ENCODE assay signal across 8 mouse cellular contexts in the genomic region with DNA sequence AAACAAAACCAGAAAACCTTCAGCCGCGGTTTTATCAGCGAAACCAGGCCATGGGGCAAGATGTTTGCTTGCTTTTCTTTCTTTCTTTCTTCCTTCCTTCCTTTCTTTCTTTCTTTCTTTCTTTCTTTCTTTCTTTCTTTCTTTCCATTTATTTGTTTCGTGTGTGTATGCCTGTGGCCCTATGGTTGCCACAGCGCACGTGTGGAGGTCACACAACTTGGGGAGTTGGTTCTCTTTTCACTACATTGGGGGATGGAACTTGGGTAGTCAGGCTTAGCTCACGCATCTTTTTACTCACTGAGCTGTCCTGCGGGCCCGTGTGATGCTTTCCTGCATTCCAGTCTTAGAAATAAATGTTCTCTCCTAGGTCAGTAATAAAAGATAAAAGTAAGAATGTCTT. TPM values are rescaled to one million over a fixed set of nuclear protein-coding genes. Genes with fewer than 3 reads are reported as not detected.
DNase-seq lines count a peak whose midpoint lies in the region; ATAC-seq and TF ChIP-seq lines count a peak whose summit lies in the region.

No protein-coding gene starts in this region.

- peaks cover 7% of the 10 kb centered on the region; the same call in 1 of the 2 replicates for H3K36me3 ChIP-seq in lung, embryonic 16.5 days (ENCODE audit: control insufficient read depth, insufficient read depth, low read length)
- peaks cover 20% of the 10 kb centered on the region for H3K36me3 ChIP-seq in embryonic facial prominence, embryonic 15.5 days
- H3K36me3 ChIP-seq in limb, embryonic 10.5 days = peaks cover 30% of the 10 kb centered on the region

- peak overlapping the region; percentile 80 for H3K9ac ChIP-seq in lung, embryonic 16.5 days (ENCODE audit: low read length)
- peak overlapping the region; percentile 64 for H3K9ac ChIP-seq in embryonic facial prominence, embryonic 15.5 days

- no peak for TF ChIP-seq POLR2A in olfactory bulb, adult 2 months (IDR thresholded peaks at IDR 0.05; ENCODE audit: insufficient read depth, low read depth, low read length)

- no peak for TF ChIP-seq CTCF in olfactory bulb, adult 2 months (IDR thresholded peaks at IDR 0.05; ENCODE audit: insufficient read depth, low read depth, low read length)

- no peaks in the 10 kb centered on the region for H3K9me3 ChIP-seq in lung, embryonic 16.5 days (ENCODE audit: control insufficient read depth, low read length)
- H3K9me3 ChIP-seq in embryonic facial prominence, embryonic 15.5 days (replicated peaks) = no peaks in the 10 kb centered on the region
- no peaks in the 10 kb centered on the region for H3K9me3 ChIP-seq in limb, embryonic 10.5 days (replicated peaks)

- H3K27me3 ChIP-seq in lung, embryonic 16.5 days (ENCODE audit: control insufficient read depth, insufficient read depth, low read depth, low read length) = no peaks in the 10 kb centered on the region
- H3K27me3 ChIP-seq in embryonic facial prominence, embryonic 15.5 days = no peaks in the 10 kb centered on the region
- H3K27me3 ChIP-seq in limb, embryonic 10.5 days (ENCODE audit: low read depth, poor library complexity, severe bottlenecking) = no peaks in the 10 kb centered on the region

- peaks cover 15% of the 10 kb centered on the region for H3K4me1 ChIP-seq in lung, embryonic 16.5 days (replicated peaks; ENCODE audit: control insufficient read depth, insufficient read depth, low read length)
- H3K4me1 ChIP-seq in embryonic facial prominence, embryonic 15.5 days = peaks cover 41% of the 10 kb centered on the region
- peaks cover 42% of the 10 kb centered on the region for H3K4me1 ChIP-seq in limb, embryonic 10.5 days
- H3K4me1 ChIP-seq in olfactory bulb, adult 2 months (ENCODE audit: control insufficient read depth, insufficient read depth, low read length) = peaks cover 39% of the 10 kb centered on the region

- peak overlapping the region; percentile 78 for H3K4me3 ChIP-seq in lung, embryonic 16.5 days (ENCODE audit: low read length)
- peak overlapping the region; percentile 87 for H3K4me3 ChIP-seq in embryonic facial prominence, embryonic 15.5 days (replicated peaks)
- peak overlapping the region; percentile 93 for H3K4me3 ChIP-seq in limb, embryonic 10.5 days
- peak overlapping the region; percentile 99 for H3K4me3 ChIP-seq in olfactory bulb, adult 2 months (ENCODE audit: insufficient read depth, low read depth, low read length)

- no peak for ATAC-seq in lung, embryonic 16.5 days (ENCODE audit: low read depth)
- ATAC-seq in embryonic facial prominence, embryonic 15.5 days (ENCODE audit: insufficient number of reproducible peaks, low FRiP score, low TSS enrichment, low read depth) = no peak

- intact Hi-C loops in left cerebral cortex, postnatal 14 days (cut with DNase I) = no loop called here

- no peak for DNase-seq in lung, postnatal 4 days
- no peak for DNase-seq in limb, embryonic 10.5 days (ENCODE audit: low spot score)
- no peak for DNase-seq in adrenal gland, adult (ENCODE audit: inconsistent age in 2 of 2, low spot score in 1 of 2)
- no peak for DNase-seq in left cerebral cortex, postnatal 14 days (ENCODE audit: low spot score in 2 of 2)
- no peak for DNase-seq in layer of hippocampus, postnatal 36 days

- 19% methylated on average over 9 of the region's 9 CpGs for WGBS in lung, embryonic 16.5 days
- WGBS in embryonic facial prominence, embryonic 15.5 days = 7% methylated on average over 9 of the region's 9 CpGs
- WGBS in limb, embryonic 10.5 days = 12% methylated on average over 9 of the region's 9 CpGs
- WGBS in olfactory bulb, adult 2 months = 21% methylated on average over 9 of the region's 9 CpGs

- peak overlapping the region; percentile 96 for H3K4me2 ChIP-seq in lung, embryonic 16.5 days (ENCODE audit: low read depth, low read length)
- peak overlapping the region; percentile 89 for H3K4me2 ChIP-seq in embryonic facial prominence, embryonic 15.5 days (replicated peaks)

- no peak overlapping the region for H3K27ac ChIP-seq in lung, embryonic 16.5 days (ENCODE audit: low read length)
- peak overlapping the region; percentile 77; the same call in 1 of the 2 replicates for H3K27ac ChIP-seq in embryonic facial prominence, embryonic 15.5 days (replicated peaks)
- peak overlapping the region; percentile 95 for H3K27ac ChIP-seq in limb, embryonic 10.5 days
- peak overlapping the region; percentile 76 for H3K27ac ChIP-seq in olfactory bulb, adult 2 months (ENCODE audit: insufficient read depth, low read depth, low read length)

RNA-seq across cellular contexts. Expression of a gene that starts 0.7 kb away (rescaled TPM):
- 33.7 and 37.0 TPM in 2 replicates for polyA plus RNA-seq in lung, embryonic 16.5 days (2015; fragmentation: Nextera tagmentation; extraction: Ambion mirVana)
- polyA plus RNA-seq in embryonic facial prominence, embryonic 15.5 days (2015; fragmentation: Nextera tagmentation; extraction: Ambion mirVana) = 54.3 and 56.3 TPM in 2 replicates
- 43.3 and 57.6 TPM in 2 replicates for polyA plus RNA-seq in limb, embryonic 10.5 days (2016; fragmentation: Nextera tagmentation; extraction: Ambion mirVana)
- 125 and 417 TPM in 2 replicates for polyA plus RNA-seq in olfactory bulb, adult 2 months (2012; ENCODE audit: insufficient read depth, insufficient read length, low replicate concordance, missing spikeins)
- total RNA-seq in left cerebral cortex, postnatal 14 days (2021) = 100 to 1,000 TPM; 305 to 316 TPM
- total RNA-seq in layer of hippocampus, postnatal 36 days (2021) = 100 to 1,000 TPM; 187 to 199 TPM

RNA-seq across cellular contexts. Expression of a gene that starts 41.9 kb away (rescaled TPM):
- 1.8 and 2.1 TPM in 2 replicates for polyA plus RNA-seq in lung, embryonic 16.5 days (2015; fragmentation: Nextera tagmentation; extraction: Ambion mirVana)
- 4.5 TPM in 2 replicates for polyA plus RNA-seq in embryonic facial prominence, embryonic 15.5 days (2015; fragmentation: Nextera tagmentation; extraction: Ambion mirVana)
- 0.54 and 0.55 TPM in 2 replicates for polyA plus RNA-seq in limb, embryonic 10.5 days (2016; fragmentation: Nextera tagmentation; extraction: Ambion mirVana)
- polyA plus RNA-seq in olfactory bulb, adult 2 months (2012; ENCODE audit: insufficient read depth, insufficient read length, low replicate concordance, missing spikeins) = not detected in 2 replicates
- total RNA-seq in left cerebral cortex, postnatal 14 days (2021) = 1 to 10 TPM; 7.4 to 7.7 TPM
- 1 to 10 TPM; 4.2 to 4.3 TPM for total RNA-seq in layer of hippocampus, postnatal 36 days (2021)
